Mouse (Mus musculus): Measurements from ENCODE around the gene Gm10378.
"Not testable (repeated sequence)": the region's sequence is repeated elsewhere in the genome, so short reads cannot be mapped to it uniquely, and the experiment has no call there.

The Gm10378 gene
- long read RNA-seq, experiment 1 = 0 reads
- long read RNA-seq, experiment 2 = 0 reads

GRCm38 (mm10) chr14:42655638-42656037, at the start of gene Gm10378:
Gene Gm10378, plus strand, starts transcription at chr14:42655938.
- intact Hi-C loops (cut with DNase I) = not testable (repeated sequence)

DNA sequence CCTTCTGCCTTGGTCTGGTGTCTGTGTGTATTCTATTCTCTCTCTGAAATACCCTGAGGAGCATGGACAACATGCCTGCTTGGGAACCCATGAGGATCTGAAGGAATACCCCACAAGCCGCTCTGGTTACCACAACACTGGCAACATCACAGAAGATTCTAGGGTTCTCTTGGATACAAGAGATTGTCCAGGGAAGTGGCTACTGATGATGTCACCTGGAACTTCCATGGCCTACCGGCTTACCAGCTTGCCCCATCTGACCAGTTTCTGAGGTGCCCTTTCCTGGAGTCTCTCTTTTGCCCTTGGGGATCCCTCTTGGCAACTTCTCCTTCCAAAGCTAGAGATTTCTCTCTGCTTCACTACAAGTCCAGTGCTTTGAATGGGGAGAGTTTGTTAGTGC, 13.9 kb upstream of the Gm10378 start, which contains the start of gene Gm3633:
Gene Gm3633 (minus strand): TSS at position 101 of the 400 bp plus-strand sequence.
- intact Hi-C loops (cut with DNase I) = not testable (repeated sequence)

Small RNA genes lying within 50 kb of the gene (microRNA-seq; reads per million reads assigned to microRNA genes)
- gene Gm23620 = 0 reads per million in 2 experiments
- gene Gm25228 = 0 reads per million in 2 experiments
